Mouse (Mus musculus): ENCODE results near the gene Adgrl3.

GRCm38 (mm10) chr5:81738286-81739032 lies 718.5 kb downstream of the Adgrl3 start:
- TF ChIP-seq CTCF (IDR thresholded peaks at IDR 0.05; ENCODE audit: low read depth, low read length), result no peak
- TF ChIP-seq POLR2A (IDR thresholded peaks at IDR 0.05; ENCODE audit: insufficient read depth, low read length), result no peak
